Mouse (Mus musculus): ENCODE data around the gene Clpp. TPM values are rescaled to one million over a fixed set of nuclear protein-coding genes. Genes with fewer than 3 reads are reported as not detected.
A peak's percentile ranks its signal among the peaks of the same experiment; 100 is the strongest.

Clpp gene
- polyA plus RNA-seq, 1 experiment, result 47.7 TPM

- H3K9ac ChIP-seq (ENCODE audit: low read depth, poor library complexity, severe bottlenecking), result no peak overlapping the region
- no peaks in the 10 kb centered on the region for H3K27me3 ChIP-seq (ENCODE audit: control insufficient read depth, insufficient read depth, low read length, poor library complexity, severe bottlenecking)
- peaks cover 21% of the 10 kb centered on the region for H3K36me3 ChIP-seq (ENCODE audit: control insufficient read depth, insufficient read depth, low read length, poor library complexity, severe bottlenecking)
- TF ChIP-seq POLR2A (IDR thresholded peaks at IDR 0.05; ENCODE audit: insufficient read depth, low read length) (no peak), CTCF (IDR thresholded peaks at IDR 0.05; ENCODE audit: low read depth, low read length) (no peak), EP300 (IDR thresholded peaks at IDR 0.05; ENCODE audit: insufficient read depth, low read depth, low read length) (no peak)
- no peaks in the 10 kb centered on the region for H3K4me1 ChIP-seq (ENCODE audit: control insufficient read depth, insufficient read depth, low read length)
- H3K27ac ChIP-seq (ENCODE audit: insufficient read depth, low read length), result no peak overlapping the region
- H3K9me3 ChIP-seq (replicated peaks; ENCODE audit: control insufficient read depth, insufficient read depth, low read length, poor library complexity, severe bottlenecking), result no peaks in the 10 kb centered on the region
- no peak overlapping the region for H3K4me3 ChIP-seq (ENCODE audit: low read depth, low read length)
Measured at GRCm38 (mm10) chr17:57001228-57001627, 11.1 kb downstream of the Clpp start.

- Histone ChIP-seq H3K9ac (ENCODE audit: low read depth, poor library complexity, severe bottlenecking) (no peak overlapping the region), H3K4me1 (ENCODE audit: control insufficient read depth, insufficient read depth, low read length) (peaks cover 2% of the 10 kb centered on the region), H3K4me3 (ENCODE audit: low read depth, low read length) (no peak overlapping the region), H3K9me3 (replicated peaks; ENCODE audit: control insufficient read depth, insufficient read depth, low read length, poor library complexity, severe bottlenecking) (no peaks in the 10 kb centered on the region), H3K27me3 (ENCODE audit: control insufficient read depth, insufficient read depth, low read length, poor library complexity, severe bottlenecking) (no peaks in the 10 kb centered on the region), H3K36me3 (ENCODE audit: control insufficient read depth, insufficient read depth, low read length, poor library complexity, severe bottlenecking) (peaks cover 17% of the 10 kb centered on the region), H3K27ac (ENCODE audit: insufficient read depth, low read length) (no peak overlapping the region)
- no peak for TF ChIP-seq CTCF (IDR thresholded peaks at IDR 0.05; ENCODE audit: low read depth, low read length)
- TF ChIP-seq EP300 (IDR thresholded peaks at IDR 0.05; ENCODE audit: insufficient read depth, low read depth, low read length), result no peak
- TF ChIP-seq POLR2A (IDR thresholded peaks at IDR 0.05; ENCODE audit: insufficient read depth, low read length), result no peak
Measured at GRCm38 (mm10) chr17:57003994-57004393, 13.9 kb downstream of the Clpp start.

- Histone ChIP-seq H3K27ac (ENCODE audit: insufficient read depth, low read length) (peak overlapping the region; percentile 84), H3K4me1 (ENCODE audit: control insufficient read depth, insufficient read depth, low read length) (peaks cover 2% of the 10 kb centered on the region), H3K36me3 (ENCODE audit: control insufficient read depth, insufficient read depth, low read length, poor library complexity, severe bottlenecking) (peaks cover 17% of the 10 kb centered on the region), H3K9me3 (replicated peaks; ENCODE audit: control insufficient read depth, insufficient read depth, low read length, poor library complexity, severe bottlenecking) (no peaks in the 10 kb centered on the region), H3K27me3 (ENCODE audit: control insufficient read depth, insufficient read depth, low read length, poor library complexity, severe bottlenecking) (no peaks in the 10 kb centered on the region), H3K9ac (ENCODE audit: low read depth, poor library complexity, severe bottlenecking) (peak overlapping the region; percentile 10; the same call in 1 of the 2 replicates), H3K4me3 (ENCODE audit: low read depth, low read length) (no peak overlapping the region)
- no peak for TF ChIP-seq EP300 (IDR thresholded peaks at IDR 0.05; ENCODE audit: insufficient read depth, low read depth, low read length)
- no peak for TF ChIP-seq POLR2A (IDR thresholded peaks at IDR 0.05; ENCODE audit: insufficient read depth, low read length)
- TF ChIP-seq CTCF (IDR thresholded peaks at IDR 0.05; ENCODE audit: low read depth, low read length), result peak; percentile 61
Measured at GRCm38 (mm10) chr17:57007137-57007905, 17.2 kb downstream of the Clpp start.

- Histone ChIP-seq H3K4me3 (ENCODE audit: low read depth, low read length) (peak overlapping the region; percentile 93), H3K4me1 (ENCODE audit: control insufficient read depth, insufficient read depth, low read length) (peaks cover 2% of the 10 kb centered on the region), H3K9me3 (replicated peaks; ENCODE audit: control insufficient read depth, insufficient read depth, low read length, poor library complexity, severe bottlenecking) (no peaks in the 10 kb centered on the region), H3K27me3 (ENCODE audit: control insufficient read depth, insufficient read depth, low read length, poor library complexity, severe bottlenecking) (no peaks in the 10 kb centered on the region), H3K9ac (ENCODE audit: low read depth, poor library complexity, severe bottlenecking) (peak overlapping the region; percentile 87), H3K36me3 (ENCODE audit: control insufficient read depth, insufficient read depth, low read length, poor library complexity, severe bottlenecking) (0 out of 2 replicates have a peak, but pooled peaks cover 4% of the 10 kb centered on the region), H3K27ac (ENCODE audit: insufficient read depth, low read length) (peak overlapping the region; percentile 42)
- no peak for TF ChIP-seq CTCF (IDR thresholded peaks at IDR 0.05; ENCODE audit: low read depth, low read length)
- no peak for TF ChIP-seq POLR2A (IDR thresholded peaks at IDR 0.05; ENCODE audit: insufficient read depth, low read length)
- TF ChIP-seq EP300 (IDR thresholded peaks at IDR 0.05; ENCODE audit: insufficient read depth, low read depth, low read length), result no peak
Measured at GRCm38 (mm10) chr17:57010911-57011235, 20.8 kb downstream of the Clpp start.

- H3K27me3 ChIP-seq (ENCODE audit: control insufficient read depth, insufficient read depth, low read length, poor library complexity, severe bottlenecking), result no peaks in the 10 kb centered on the region
- H3K27ac ChIP-seq (ENCODE audit: insufficient read depth, low read length), result peak within 1 kb of the TSS; percentile 66
- H3K9ac ChIP-seq (ENCODE audit: low read depth, poor library complexity, severe bottlenecking), result peak within 1 kb of the TSS; percentile 87
- H3K36me3 ChIP-seq (ENCODE audit: control insufficient read depth, insufficient read depth, low read length, poor library complexity, severe bottlenecking), result no peaks in the 10 kb centered on the region
- peak within 1 kb of the TSS; percentile 93 for H3K4me3 ChIP-seq (ENCODE audit: low read depth, low read length)
- peaks cover 2% of the 10 kb centered on the region for H3K4me1 ChIP-seq (ENCODE audit: control insufficient read depth, insufficient read depth, low read length)
- TF ChIP-seq CTCF (IDR thresholded peaks at IDR 0.05; ENCODE audit: low read depth, low read length), result no peak
- peak; percentile 95 for TF ChIP-seq POLR2A (IDR thresholded peaks at IDR 0.05; ENCODE audit: insufficient read depth, low read length)
- no peaks in the 10 kb centered on the region for H3K9me3 ChIP-seq (replicated peaks; ENCODE audit: control insufficient read depth, insufficient read depth, low read length, poor library complexity, severe bottlenecking)
Measured at GRCm38 (mm10) chr17:57011236-57012141, 21.4 kb downstream of the Clpp start, which contains the start of the genes Gtf2f1 and Gm17949. Gtf2f1 (minus strand) TSS chr17:57011288. Gm17949 (plus strand) TSS chr17:57011469.

Measured in ES-Bruce4 (cell line).